Mouse (Mus musculus): ENCODE measurements around the gene Kprp. TPM values are rescaled to one million over a fixed set of nuclear protein-coding genes. Genes with fewer than 3 reads are reported as not detected.

Kprp gene
- polyA plus RNA-seq, 1 experiment from 2014 or later: not detected

- no peaks in the 10 kb centered on the region for H3K9me3 ChIP-seq (ENCODE audit: control insufficient read depth, low read length)
- H3K4me2 ChIP-seq (ENCODE audit: low read length): no peak within 1 kb of the TSS
- no peak within 1 kb of the TSS for H3K27ac ChIP-seq (ENCODE audit: low read depth, low read length)
- H3K4me1 ChIP-seq (ENCODE audit: control insufficient read depth, insufficient read depth, low read depth, low read length): no peaks in the 10 kb centered on the region
- no peak within 1 kb of the TSS for H3K9ac ChIP-seq (ENCODE audit: low read depth, low read length)
- H3K27me3 ChIP-seq (replicated peaks; ENCODE audit: control insufficient read depth, insufficient read depth, low read length): no peaks in the 10 kb centered on the region
- ATAC-seq: no peak
- WGBS: 89% methylated on average over 1 of the region's 1 CpGs
- H3K36me3 ChIP-seq (ENCODE audit: control insufficient read depth, insufficient read depth, low read length): no peaks in the 10 kb centered on the region
- H3K4me3 ChIP-seq (ENCODE audit: low read length): no peak within 1 kb of the TSS
Observed at GRCm38 (mm10) chr3:92778799-92779198, 48.2 kb downstream of the Kprp start, which contains the start of gene Lce1i. Gene Lce1i, minus strand, starts transcription at chr3:92778899.

Other genes with a start within 250 kb of the Kprp start
- not detected in 2 replicates for gene Smcp, start 238.2 kb downstream of the Kprp start, polyA plus RNA-seq (2015; fragmentation: Nextera tagmentation; extraction: Ambion mirVana)
- not detected in 2 replicates for gene 2210017I01Rik, start 219.8 kb downstream of the Kprp start, polyA plus RNA-seq (2015; fragmentation: Nextera tagmentation; extraction: Ambion mirVana)
- gene Lce6a, start 205.6 kb downstream of the Kprp start, polyA plus RNA-seq (2015; fragmentation: Nextera tagmentation; extraction: Ambion mirVana): not detected in 2 replicates
- gene Lce1a1, start 178.9 kb downstream of the Kprp start, polyA plus RNA-seq (2015; fragmentation: Nextera tagmentation; extraction: Ambion mirVana): not detected in 2 replicates
- not detected in 2 replicates for gene Lce1b, start 170.3 kb downstream of the Kprp start, polyA plus RNA-seq (2015; fragmentation: Nextera tagmentation; extraction: Ambion mirVana)
- gene Lce1a2, start 156.9 kb downstream of the Kprp start, polyA plus RNA-seq (2015; fragmentation: Nextera tagmentation; extraction: Ambion mirVana): not detected in 2 replicates
- gene Lce1c, start 148.0 kb downstream of the Kprp start, polyA plus RNA-seq (2015; fragmentation: Nextera tagmentation; extraction: Ambion mirVana): not detected in 2 replicates
- gene Lce1d, start 140.0 kb downstream of the Kprp start, polyA plus RNA-seq (2015; fragmentation: Nextera tagmentation; extraction: Ambion mirVana): not detected in 2 replicates
- not detected in 2 replicates for gene Lce1e, start 118.2 kb downstream of the Kprp start, polyA plus RNA-seq (2015; fragmentation: Nextera tagmentation; extraction: Ambion mirVana)
- gene Lce1f, start 106.9 kb downstream of the Kprp start, polyA plus RNA-seq (2015; fragmentation: Nextera tagmentation; extraction: Ambion mirVana): not detected in 2 replicates
- gene Gm38119, start 88.2 kb downstream of the Kprp start, polyA plus RNA-seq (2015; fragmentation: Nextera tagmentation; extraction: Ambion mirVana): not detected in 2 replicates
- not detected in 2 replicates for gene Lce1g, start 74.9 kb downstream of the Kprp start, polyA plus RNA-seq (2015; fragmentation: Nextera tagmentation; extraction: Ambion mirVana)
- not detected in 2 replicates for gene Lce1h, start 62.2 kb downstream of the Kprp start, polyA plus RNA-seq (2015; fragmentation: Nextera tagmentation; extraction: Ambion mirVana)
- not detected in 2 replicates for gene Lce1i, start 48.3 kb downstream of the Kprp start, polyA plus RNA-seq (2015; fragmentation: Nextera tagmentation; extraction: Ambion mirVana)
- not detected in 2 replicates for gene Lce1j, start 36.7 kb downstream of the Kprp start, polyA plus RNA-seq (2015; fragmentation: Nextera tagmentation; extraction: Ambion mirVana)
- not detected in 2 replicates for gene Lce1k, start 19.4 kb downstream of the Kprp start, polyA plus RNA-seq (2015; fragmentation: Nextera tagmentation; extraction: Ambion mirVana)
- gene Lce1l, start 24.0 kb upstream of the Kprp start, polyA plus RNA-seq (2015; fragmentation: Nextera tagmentation; extraction: Ambion mirVana): not detected in 2 replicates
- gene 2310050C09Rik, start 43.0 kb upstream of the Kprp start, polyA plus RNA-seq (2015; fragmentation: Nextera tagmentation; extraction: Ambion mirVana): not detected in 2 replicates
- gene Lce3a, start 99.0 kb upstream of the Kprp start, polyA plus RNA-seq (2015; fragmentation: Nextera tagmentation; extraction: Ambion mirVana): not detected in 2 replicates
- not detected in 2 replicates for gene Lce3b, start 105.7 kb upstream of the Kprp start, polyA plus RNA-seq (2015; fragmentation: Nextera tagmentation; extraction: Ambion mirVana)
- gene Lce3c, start 117.2 kb upstream of the Kprp start, polyA plus RNA-seq (2015; fragmentation: Nextera tagmentation; extraction: Ambion mirVana): 0.89 TPM in 1 of 2 replicates, not detected in the other
- gene Lce3d, start 130.1 kb upstream of the Kprp start, polyA plus RNA-seq (2015; fragmentation: Nextera tagmentation; extraction: Ambion mirVana): not detected in 2 replicates
- gene Lce3e, start 139.8 kb upstream of the Kprp start, polyA plus RNA-seq (2015; fragmentation: Nextera tagmentation; extraction: Ambion mirVana): not detected in 2 replicates
- gene Lce3f, start 165.0 kb upstream of the Kprp start, polyA plus RNA-seq (2015; fragmentation: Nextera tagmentation; extraction: Ambion mirVana): not detected in 2 replicates
- gene Crct1, start 188.4 kb upstream of the Kprp start, polyA plus RNA-seq (2015; fragmentation: Nextera tagmentation; extraction: Ambion mirVana): 2.1 and 2.3 TPM in 2 replicates
- not detected in 2 replicates for gene Lce1m, start 191.8 kb upstream of the Kprp start, polyA plus RNA-seq (2015; fragmentation: Nextera tagmentation; extraction: Ambion mirVana)
- not detected in 2 replicates for gene Gm4858, start 241.6 kb upstream of the Kprp start, polyA plus RNA-seq (2015; fragmentation: Nextera tagmentation; extraction: Ambion mirVana)